Mouse (Mus musculus) MN1 (cell line): ENCODE results near the gene Atp5mpl.

ENCODE experiments used
- DNase-seq: peaks from one replicate; pipeline ENCODE4 v3.0.0-alpha.2; 2016; ENCODE audit warnings: low spot score

The Atp5mpl gene

GRCm38 (mm10) chr12:111946716-111947115 lies 20.1 kb downstream of the Atp5mpl start:
- peak; percentile 81 for DNase-seq

GRCm38 (mm10) chr12:111945765-111946655 lies 20.8 kb downstream of the Atp5mpl start:
- DNase-seq = peak; percentile 30

- peak; percentile 44 for DNase-seq
Observed at GRCm38 (mm10) chr12:111945115-111945514, 21.7 kb downstream of the Atp5mpl start.

GRCm38 (mm10) chr12:111944065-111944987 lies 22.5 kb downstream of the Atp5mpl start:
- peak; percentile 48 for DNase-seq

- no peak for DNase-seq
Observed at GRCm38 (mm10) chr12:111943421-111944064, 23.2 kb downstream of the Atp5mpl start.

- peak; percentile 63 for DNase-seq
Observed at GRCm38 (mm10) chr12:111938623-111939177, 28.1 kb downstream of the Atp5mpl start.

- DNase-seq = peak; percentile 64
Observed at GRCm38 (mm10) chr12:111936706-111937550, 29.8 kb downstream of the Atp5mpl start.

- DNase-seq = no peak
Observed at GRCm38 (mm10) chr12:111933971-111934370, 32.8 kb downstream of the Atp5mpl start.

GRCm38 (mm10) chr12:111933032-111933704 lies 33.6 kb downstream of the Atp5mpl start:
- DNase-seq = no peak

- DNase-seq = no peak
Observed at GRCm38 (mm10) chr12:111932513-111932912, 34.3 kb downstream of the Atp5mpl start.

GRCm38 (mm10) chr12:111931411-111932025 lies 35.3 kb downstream of the Atp5mpl start:
- DNase-seq = no peak

- no peak for DNase-seq
Observed at GRCm38 (mm10) chr12:111928411-111928966, 38.3 kb downstream of the Atp5mpl start.

GRCm38 (mm10) chr12:111927338-111927737 lies 39.4 kb downstream of the Atp5mpl start:
- DNase-seq = peak; percentile 60

GRCm38 (mm10) chr12:111923117-111923516 lies 43.7 kb downstream of the Atp5mpl start:
- DNase-seq = no peak

- no peak for DNase-seq
Observed at GRCm38 (mm10) chr12:111920046-111920445, 46.7 kb downstream of the Atp5mpl start.

- peak; percentile 25 for DNase-seq
Observed at GRCm38 (mm10) chr12:111916514-111917217, 50.1 kb downstream of the Atp5mpl start.

GRCm38 (mm10) chr12:111915781-111916180 lies 51.0 kb downstream of the Atp5mpl start:
- no peak for DNase-seq

GRCm38 (mm10) chr12:111914031-111914430 lies 52.7 kb downstream of the Atp5mpl start:
- no peak for DNase-seq

GRCm38 (mm10) chr12:111912802-111913201 lies 54.0 kb downstream of the Atp5mpl start:
- DNase-seq = no peak
